Mouse (Mus musculus) embryo, embryonic 11.5 days (tissue): ENCODE data around the gene Stk35.

Experiments used
- DNase-seq: peaks from one replicate; pipeline ENCODE4 v3.0.0-alpha.2; 2012; ENCODE audit warnings: low read depth, low spot score

The Stk35 gene

GRCm38 (mm10) chr2:129800271-129800903, at the start of gene Stk35:
Stk35 (plus strand) TSS chr2:129800517.
- DNase-seq: peak; percentile 76

DNA sequence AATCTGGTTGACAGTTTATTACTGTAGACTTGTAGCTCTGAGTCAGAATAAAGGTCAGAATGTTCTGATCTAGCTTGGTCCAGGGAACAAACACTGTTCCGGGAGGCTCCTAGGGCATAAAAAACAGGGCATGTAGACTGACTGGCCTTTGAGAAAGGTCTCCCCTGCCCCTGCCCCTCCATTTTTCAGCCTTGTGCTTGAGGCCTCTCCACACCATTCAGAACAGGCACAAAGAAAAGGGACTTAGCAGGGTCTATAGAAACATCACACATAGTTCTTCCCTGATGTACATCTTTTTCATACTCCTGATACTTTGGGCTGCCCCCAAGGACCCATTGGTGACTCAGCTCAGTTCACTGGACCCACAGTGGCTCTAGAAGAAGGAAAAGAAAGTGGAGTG, 18.3 kb upstream of the Stk35 start:
- no peak for DNase-seq

GRCm38 (mm10) chr2:129796501-129796900, 3.8 kb upstream of the Stk35 start:
- no peak for DNase-seq

- DNase-seq: no peak
Measured at GRCm38 (mm10) chr2:129797709-129798108, 2.6 kb upstream of the Stk35 start.

DNA sequence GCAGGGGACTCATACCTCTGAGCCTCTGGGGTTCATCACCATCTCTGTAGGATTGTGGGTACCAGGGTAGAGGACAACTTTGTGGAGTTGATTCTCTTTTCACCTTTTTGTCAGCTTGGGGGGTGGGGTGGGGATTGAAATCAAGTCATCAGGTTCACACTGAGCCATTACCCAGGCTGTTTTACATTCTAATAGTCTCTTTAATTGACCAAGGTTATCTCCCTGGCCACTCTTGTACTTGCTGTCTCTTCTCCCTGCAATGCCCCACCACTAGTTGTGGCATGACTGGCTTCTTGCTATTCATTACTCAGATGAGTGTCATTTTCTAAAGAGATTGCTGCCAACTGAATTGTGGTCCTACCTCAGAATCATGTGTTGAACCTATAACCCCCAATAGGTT, 1.9 kb upstream of the Stk35 start:
- DNase-seq: no peak

GRCm38 (mm10) chr2:129800904-129801230, 550 bp downstream of the Stk35 start:
- DNase-seq: no peak

DNA sequence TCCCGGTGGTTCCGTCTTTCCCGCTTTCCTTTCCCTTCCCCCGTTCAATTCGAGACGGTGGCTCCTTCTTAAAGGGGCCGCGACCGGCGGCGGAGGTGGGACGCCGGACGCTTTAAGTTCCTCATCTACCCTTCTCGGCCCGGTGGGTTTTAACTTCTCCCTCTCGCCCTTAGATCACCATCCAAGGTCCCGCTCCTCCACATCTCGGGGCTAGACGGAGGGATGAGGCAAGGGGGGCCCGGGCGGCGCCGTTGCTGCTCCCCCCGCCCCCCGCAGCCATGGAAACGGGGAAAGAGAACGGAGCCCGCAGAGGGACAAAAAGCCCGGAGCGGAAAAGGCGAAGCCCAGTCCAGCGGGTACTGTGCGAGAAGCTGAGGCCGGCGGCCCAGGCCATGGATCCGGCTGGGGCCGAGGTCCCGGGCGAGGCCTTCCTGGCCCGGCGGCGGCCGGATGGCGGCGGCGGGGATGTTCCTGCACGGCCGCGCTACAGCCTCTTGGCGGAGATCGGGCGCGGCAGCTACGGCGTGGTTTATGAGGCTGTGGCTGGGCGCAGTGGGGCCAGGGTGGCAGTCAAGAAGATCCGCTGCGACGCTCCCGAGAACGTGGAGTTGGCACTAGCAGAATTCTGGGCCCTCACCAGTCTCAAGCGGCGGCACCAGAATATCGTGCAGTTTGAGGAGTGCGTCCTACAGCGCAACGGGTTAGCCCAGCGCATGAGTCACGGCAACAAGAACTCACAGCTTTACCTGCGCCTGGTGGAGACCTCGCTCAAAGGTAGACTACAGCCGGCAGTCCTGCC, 1.1 kb downstream of the Stk35 start:
- peak; percentile 75 for DNase-seq

DNA sequence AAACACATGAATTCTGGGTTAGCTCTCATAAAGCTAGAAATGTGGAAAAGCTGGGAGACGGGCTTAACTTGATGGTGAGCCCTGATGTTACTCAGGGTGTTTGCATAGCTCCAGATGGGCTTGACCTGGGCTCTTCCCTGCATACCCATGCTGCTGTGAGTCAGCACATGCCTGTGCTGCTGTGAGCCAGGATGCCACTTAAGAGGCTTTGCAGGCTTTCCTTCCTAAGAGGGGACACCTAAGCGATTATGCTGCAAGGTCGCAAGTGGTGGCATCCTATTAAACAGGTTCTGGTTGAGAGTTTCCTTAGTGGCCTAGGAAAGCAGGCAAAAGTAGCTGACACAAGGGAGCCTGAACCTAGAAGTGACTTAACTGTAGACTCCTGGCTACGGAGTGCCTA, 5.2 kb downstream of the Stk35 start:
- DNase-seq: no peak

DNA sequence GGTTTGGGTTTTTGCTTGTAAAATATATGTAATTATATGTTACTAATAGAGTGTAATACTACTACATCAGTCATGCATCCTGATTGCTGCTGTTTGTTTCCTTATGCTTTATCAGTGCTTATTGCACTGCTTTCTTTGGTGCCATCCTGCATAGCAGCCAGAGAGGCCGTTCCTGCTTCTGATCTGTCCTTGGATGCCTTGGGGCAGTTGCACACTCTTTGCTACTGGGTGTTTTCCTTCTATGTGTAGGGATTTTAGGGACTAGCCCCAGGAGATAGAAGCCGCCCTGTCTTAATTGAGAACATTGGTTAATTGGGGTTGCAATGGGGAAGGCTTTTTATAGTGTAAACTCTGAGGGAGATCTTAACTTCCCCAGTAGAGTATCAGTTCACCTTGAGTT, 6.2 kb downstream of the Stk35 start:
- no peak for DNase-seq

DNA sequence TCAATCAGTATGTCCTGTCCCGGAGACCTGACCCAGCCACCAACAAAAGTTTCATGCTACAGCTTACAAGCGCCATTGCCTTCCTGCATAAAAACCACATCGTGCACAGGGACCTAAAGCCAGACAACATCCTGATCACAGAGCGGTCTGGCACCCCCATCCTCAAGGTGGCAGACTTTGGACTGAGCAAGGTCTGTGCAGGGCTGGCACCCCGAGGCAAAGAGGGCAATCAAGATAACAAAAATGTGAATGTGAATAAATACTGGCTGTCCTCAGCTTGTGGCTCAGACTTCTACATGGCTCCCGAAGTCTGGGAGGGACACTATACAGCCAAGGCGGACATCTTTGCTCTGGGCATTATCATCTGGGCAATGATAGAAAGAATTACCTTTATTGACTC, 10.2 kb downstream of the Stk35 start:
- no peak for DNase-seq

GRCm38 (mm10) chr2:129814033-129814432, 13.7 kb downstream of the Stk35 start:
- DNase-seq: no peak

DNA sequence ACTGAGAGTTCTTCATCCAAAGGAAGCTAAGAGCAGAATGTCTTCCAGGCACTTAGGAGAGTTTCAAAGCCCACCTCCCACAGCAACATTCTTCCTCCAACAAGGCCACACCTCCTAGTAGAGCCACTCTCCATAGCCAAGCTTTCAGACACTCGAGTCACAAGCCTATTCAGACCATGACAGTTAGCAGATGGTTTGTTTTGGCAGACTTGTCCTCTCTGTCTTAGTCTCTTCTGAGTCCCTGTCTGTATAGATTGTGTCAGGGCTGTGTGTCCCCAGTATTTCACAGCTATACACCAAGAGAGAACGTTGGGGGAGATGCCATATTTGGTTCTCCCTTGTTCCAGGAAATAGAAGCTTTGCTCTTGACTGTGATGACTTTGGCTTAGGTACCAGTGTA, 14.8 kb downstream of the Stk35 start:
- no peak for DNase-seq

DNA sequence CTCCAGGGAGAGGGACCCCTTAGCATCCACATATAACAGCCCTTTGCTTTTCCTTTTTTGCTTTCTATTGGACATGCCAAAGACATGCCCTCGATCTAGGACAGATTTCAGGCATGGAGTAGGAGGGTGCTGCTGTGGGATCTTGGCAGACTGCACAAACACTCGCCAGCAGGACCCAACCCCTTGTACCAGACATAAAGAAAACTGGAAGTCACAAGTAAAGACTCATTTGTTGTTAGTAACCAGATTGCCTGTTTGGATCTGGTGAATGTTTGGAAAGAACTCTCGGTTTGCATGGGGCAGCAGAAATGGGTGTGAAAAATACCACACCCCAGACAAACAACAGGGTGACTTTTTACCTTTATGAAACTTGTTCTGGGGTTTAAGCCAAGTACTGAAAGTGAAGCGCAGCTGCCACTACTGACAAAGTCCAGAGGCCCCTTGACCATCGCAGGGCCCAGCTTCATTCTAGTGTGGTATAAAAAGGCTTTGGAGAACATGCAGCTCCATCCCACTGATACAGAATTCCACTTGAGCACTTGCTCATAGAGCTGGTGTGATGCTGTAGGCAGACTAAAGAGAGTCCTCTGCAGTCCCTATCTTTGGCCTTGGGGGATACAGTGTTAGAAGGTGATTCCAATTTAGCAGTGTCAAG, 17.4 kb downstream of the Stk35 start:
- no peak for DNase-seq

- no peak for DNase-seq
Measured at GRCm38 (mm10) chr2:129818868-129819267, 18.6 kb downstream of the Stk35 start.

DNA sequence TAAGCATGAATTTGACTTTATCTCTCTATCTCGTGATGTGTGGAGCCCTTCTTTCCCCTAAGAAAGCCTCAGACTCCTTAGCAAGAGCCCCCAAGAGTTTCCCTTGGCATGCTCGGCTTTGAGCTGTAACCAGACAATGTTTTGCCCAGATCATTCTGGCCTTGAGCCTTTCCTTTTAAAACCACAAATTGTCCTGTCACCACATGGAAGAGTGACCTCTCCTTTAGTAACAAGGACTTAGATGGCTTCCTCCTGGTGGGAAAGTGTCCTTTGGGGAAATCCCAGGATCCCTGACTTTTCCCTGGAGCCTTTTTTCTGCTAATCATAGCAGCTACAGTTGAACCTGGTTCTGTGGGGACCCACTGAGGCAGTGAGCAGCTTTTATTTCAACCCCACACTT, 19.2 kb downstream of the Stk35 start:
- DNase-seq: no peak

GRCm38 (mm10) chr2:129819951-129820350, 19.6 kb downstream of the Stk35 start:
- no peak for DNase-seq

DNA sequence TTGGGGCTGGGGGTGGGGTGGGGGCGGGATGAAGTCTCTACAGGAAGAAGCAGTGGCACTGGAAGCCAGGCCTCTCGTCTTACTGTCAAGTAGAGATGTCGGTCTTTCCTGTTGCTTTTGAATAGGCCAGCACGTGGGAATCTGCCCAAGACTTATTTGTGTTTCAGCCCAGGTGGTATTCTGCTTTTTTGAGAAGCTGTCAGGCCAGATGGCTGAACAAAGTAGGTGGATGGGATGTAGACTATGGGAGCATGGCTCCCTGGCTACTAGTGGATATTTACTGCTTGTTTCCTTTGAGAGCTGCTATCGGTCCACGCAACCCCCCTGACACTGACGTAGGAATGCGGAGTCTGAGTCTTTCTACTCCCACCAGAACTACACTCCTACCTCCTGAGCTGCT, 20.7 kb downstream of the Stk35 start:
- DNase-seq: no peak

- no peak for DNase-seq
Measured at GRCm38 (mm10) chr2:129821568-129821967, 21.3 kb downstream of the Stk35 start.

GRCm38 (mm10) chr2:129823310-129823709, 23.0 kb downstream of the Stk35 start:
- no peak for DNase-seq

DNA sequence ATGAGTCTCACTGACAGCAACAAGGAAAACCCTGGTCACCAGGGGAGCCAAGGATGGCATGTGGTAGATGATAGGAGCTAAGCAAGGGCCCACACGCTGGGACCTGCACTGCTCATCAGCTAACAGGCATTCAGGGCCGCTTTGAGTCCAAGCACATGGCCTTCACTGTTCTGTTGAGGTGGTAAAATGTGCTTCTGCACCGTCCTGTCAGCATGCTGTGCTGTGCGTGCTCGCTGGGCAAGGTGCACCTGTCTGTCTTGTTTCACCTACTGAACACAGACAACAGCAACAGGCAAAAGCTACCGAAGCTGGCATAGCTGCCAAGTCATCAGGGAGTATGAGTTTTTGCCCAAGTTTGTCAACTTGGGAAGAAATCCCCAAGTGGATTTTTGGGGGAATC, 23.9 kb downstream of the Stk35 start:
- no peak for DNase-seq

DNA sequence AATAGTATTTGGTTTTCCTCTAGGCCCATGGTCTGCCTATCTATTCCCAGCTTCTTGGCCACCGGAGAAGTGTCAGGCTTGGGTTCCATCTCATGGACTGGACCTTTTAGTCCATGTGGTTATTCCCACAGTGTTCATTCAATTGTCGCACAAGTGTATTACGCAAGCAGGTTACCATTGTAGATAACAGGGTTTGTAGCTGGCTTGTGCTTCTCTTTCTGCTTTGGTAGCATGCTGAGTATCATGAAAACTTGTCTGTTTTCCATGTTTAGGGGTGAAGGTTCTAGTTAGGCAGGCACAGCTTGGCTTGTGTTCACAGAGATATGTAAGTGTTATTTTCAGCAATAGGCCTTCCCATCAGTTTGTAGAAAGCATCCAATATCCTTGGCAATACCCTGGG, 25.8 kb downstream of the Stk35 start:
- DNase-seq: no peak

DNA sequence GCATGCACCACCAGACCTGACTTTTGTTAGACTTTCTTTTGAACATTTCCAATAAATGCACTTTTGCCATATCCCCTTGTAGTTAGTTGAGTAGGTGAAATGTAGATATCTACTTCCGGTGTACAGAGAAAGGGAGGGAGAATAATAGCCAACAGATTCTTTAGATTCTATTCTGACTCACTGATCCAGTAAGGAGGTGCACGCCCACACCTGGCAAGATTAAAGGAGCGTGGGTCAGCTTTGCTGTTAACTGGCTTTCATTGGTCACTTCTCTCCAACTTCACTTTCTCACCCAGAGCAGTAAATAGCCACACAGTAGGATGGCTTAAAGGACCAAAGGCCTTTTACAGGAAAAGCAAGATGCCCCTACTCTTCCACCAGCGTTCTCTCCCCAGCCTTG, 32.7 kb downstream of the Stk35 start:
- no peak for DNase-seq

GRCm38 (mm10) chr2:129834221-129834620, 33.9 kb downstream of the Stk35 start:
- DNase-seq: no peak
